Mouse (Mus musculus) retina, postnatal 7 days (tissue): Measurements from ENCODE around the gene Coro1c.
A peak's percentile ranks its signal among the peaks of the same experiment; 100 is the strongest.

Experiments used
- DNase-seq: peaks from one replicate; pipeline ENCODE4 v3.0.0-alpha.2; 2012; ENCODE audit warnings: low read depth, low spot score

Gene Coro1c

GRCm38 (mm10) chr5:113857631-113858030 lies 50.9 kb downstream of the Coro1c start:
- no peak for DNase-seq

GRCm38 (mm10) chr5:113856631-113857030 lies 51.9 kb downstream of the Coro1c start:
- DNase-seq: no peak

GRCm38 (mm10) chr5:113855696-113856095 lies 52.9 kb downstream of the Coro1c start:
- no peak for DNase-seq

- no peak for DNase-seq
Observed at GRCm38 (mm10) chr5:113855117-113855516, 53.4 kb downstream of the Coro1c start.

- peak; percentile 65 for DNase-seq
Observed at GRCm38 (mm10) chr5:113854494-113854893, 54.1 kb downstream of the Coro1c start.

GRCm38 (mm10) chr5:113853541-113853940 lies 55.0 kb downstream of the Coro1c start:
- DNase-seq: no peak

- no peak for DNase-seq
Observed at GRCm38 (mm10) chr5:113852463-113852862, 56.1 kb downstream of the Coro1c start.

GRCm38 (mm10) chr5:113850680-113851230 lies 57.8 kb downstream of the Coro1c start:
- no peak for DNase-seq

GRCm38 (mm10) chr5:113847636-113848035 lies 60.9 kb downstream of the Coro1c start:
- no peak for DNase-seq

GRCm38 (mm10) chr5:113846656-113847055 lies 61.9 kb downstream of the Coro1c start:
- no peak for DNase-seq

- no peak for DNase-seq
Observed at GRCm38 (mm10) chr5:113845627-113846026, 62.9 kb downstream of the Coro1c start.

GRCm38 (mm10) chr5:113844721-113845120 lies 63.8 kb downstream of the Coro1c start:
- DNase-seq: peak; percentile 38

- no peak for DNase-seq
Observed at GRCm38 (mm10) chr5:113844106-113844505, 64.5 kb downstream of the Coro1c start.

- no peak for DNase-seq
Observed at GRCm38 (mm10) chr5:113842906-113843305, 65.7 kb downstream of the Coro1c start.

- DNase-seq: no peak
Observed at GRCm38 (mm10) chr5:113842244-113842643, 66.3 kb downstream of the Coro1c start.

- no peak for DNase-seq
Observed at GRCm38 (mm10) chr5:113841243-113842225, 67.0 kb downstream of the Coro1c start.

GRCm38 (mm10) chr5:113840443-113840842 lies 68.1 kb downstream of the Coro1c start:
- DNase-seq: no peak

- DNase-seq: no peak
Observed at GRCm38 (mm10) chr5:113836961-113837360, 71.6 kb downstream of the Coro1c start.

- DNase-seq: no peak
Observed at GRCm38 (mm10) chr5:113833316-113833947, 75.1 kb downstream of the Coro1c start.

- DNase-seq: no peak
Observed at GRCm38 (mm10) chr5:113832490-113832901, 76.1 kb downstream of the Coro1c start, which contains the start of gene Selplg. Gene Selplg (minus strand): TSS chr5:113832644.

- no peak for DNase-seq
Observed at GRCm38 (mm10) chr5:113831741-113832140, 76.8 kb downstream of the Coro1c start.

GRCm38 (mm10) chr5:113830796-113831195 lies 77.8 kb downstream of the Coro1c start:
- no peak for DNase-seq
